Mouse (Mus musculus) liver, embryonic 16.5 days (tissue): ENCODE measurements around the gene Vps8. TPM values are rescaled to one million over a fixed set of nuclear protein-coding genes. Genes with fewer than 3 reads are reported as not detected.

ENCODE experiments used
- ATAC-seq: fragments of 200-750 bp; cut with Nextera tagmentation; 2 replicates; pipeline ENCODE4 v1.8.0; 2017; ENCODE audit warnings: low read depth, mild to moderate bottlenecking, moderate number of reproducible peaks, moderate library complexity
- H3K27ac ChIP-seq: fragments of 300-500 bp; sonication (generic); 2 replicates; pipeline ENCODE4 v1.5.1; 2014; ENCODE audit warnings: mild to moderate bottlenecking, low read length
- H3K27me3 ChIP-seq: fragments of 300-500 bp; sonication (generic); 2 replicates; pipeline ENCODE4 v1.6.1; 2014; ENCODE audit warnings: low read depth, low read length, mixed read lengths; ENCODE audit not compliant: control insufficient read depth, insufficient read depth
- H3K36me3 ChIP-seq: fragments of 300-500 bp; sonication (generic); 2 replicates; pipeline ENCODE4 v1.6.1; 2014; ENCODE audit warnings: mild to moderate bottlenecking; ENCODE audit not compliant: control insufficient read depth, insufficient read depth
- H3K4me1 ChIP-seq: fragments of 300-500 bp; sonication (generic); 2 replicates; pipeline ENCODE4 v1.6.1; 2014; ENCODE audit warnings: low read depth, low read length, mixed read lengths; ENCODE audit not compliant: control insufficient read depth
- H3K4me2 ChIP-seq: fragments of 300-500 bp; sonication (generic); 2 replicates; pipeline ENCODE4 v1.6.1; 2014; ENCODE audit warnings: low read depth, low read length, mixed read lengths
- H3K4me3 ChIP-seq: fragments of 300-500 bp; sonication (generic); 2 replicates; pipeline ENCODE4 v1.5.1; 2014; ENCODE audit warnings: low read depth, mild to moderate bottlenecking, low read length
- H3K9ac ChIP-seq: fragments of 300-500 bp; sonication (generic); 2 replicates; pipeline ENCODE4 v1.6.1; 2014; ENCODE audit warnings: low read depth, low read length
- H3K9me3 ChIP-seq: fragments of 300-500 bp; sonication (generic); replicated peaks from 2 replicates; pipeline ENCODE4 v1.6.1; 2016; ENCODE audit warnings: low read length; ENCODE audit not compliant: control insufficient read depth
- WGBS: fragments of 180-500 bp; shearing (Covaris S2); extraction: QIAGEN DNeasy Blood & Tissue Kit; methylation state at CpG from one replicate; pipeline ENCODE4 v1.1.7; 2014; ENCODE audit not compliant: insufficient replicate concordance; 5-methylcytosine and 5-hydroxymethylcytosine counted together
- polyA plus RNA-seq: library from polyadenylated mRNA; unstranded; fragments of >200 nt; fragmentation: Nextera tagmentation; extraction: Ambion mirVana; gene quantifications from 2 replicates; pipeline ENCODE4 v1.2.1, GENCODE M21; 2015

The Vps8 gene
- polyA plus RNA-seq, 1 experiment from 2014 or later = 7.6 TPM

DNA sequence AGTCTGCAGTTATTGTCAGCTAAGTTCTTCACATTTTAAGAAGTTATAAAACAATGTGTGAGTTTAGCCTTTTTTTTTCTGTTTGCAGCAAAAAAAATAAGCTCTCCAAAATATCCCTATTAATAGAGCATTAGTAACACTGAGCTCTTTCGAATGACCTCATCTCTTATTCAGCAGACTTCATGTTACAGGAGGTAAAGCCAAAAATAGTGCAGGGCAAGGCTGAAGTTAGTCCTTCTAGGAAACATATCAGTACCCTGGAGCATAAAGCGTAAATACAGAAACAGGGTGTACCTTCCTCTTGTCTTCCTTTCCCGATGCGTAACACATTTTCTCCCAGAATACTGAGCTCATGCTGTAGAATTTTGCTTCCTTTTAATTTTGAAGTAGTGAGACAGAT, 76.1 kb downstream of the Vps8 start:
- no peak overlapping the region for H3K27ac ChIP-seq
- whole genome bisulfite sequencing = 75% methylated on average over 4 of the region's 4 CpGs
- no peak overlapping the region for H3K4me3 ChIP-seq
- no peaks in the 10 kb centered on the region for H3K27me3 ChIP-seq
- ATAC-seq = no peak
- H3K4me1 ChIP-seq = no peaks in the 10 kb centered on the region; the same call in 1 of the 2 replicates
- no peaks in the 10 kb centered on the region for H3K36me3 ChIP-seq
- no peak overlapping the region for H3K9ac ChIP-seq
- H3K4me2 ChIP-seq = no peak overlapping the region
- no peaks in the 10 kb centered on the region for H3K9me3 ChIP-seq

DNA sequence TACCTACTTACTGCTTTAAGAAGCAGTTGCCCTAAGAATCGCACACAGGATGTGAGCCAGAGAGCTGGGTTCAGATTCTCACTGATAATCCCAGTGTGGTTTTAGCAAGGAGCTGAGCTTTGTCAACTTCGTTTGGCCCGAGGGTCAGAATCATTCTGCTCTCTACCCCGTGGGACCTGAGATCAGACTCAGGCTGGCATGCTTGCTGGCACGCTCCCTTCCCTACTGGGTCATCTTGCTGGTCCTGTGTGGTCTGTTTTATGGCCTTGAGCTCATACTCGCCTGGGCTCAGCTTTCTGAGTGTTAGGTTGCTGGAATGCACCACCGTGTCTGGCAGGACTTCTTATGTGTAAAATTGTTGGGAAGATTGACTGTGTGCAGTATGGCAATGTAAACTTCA, 76.7 kb downstream of the Vps8 start:
- WGBS = 63% methylated on average over 7 of the region's 7 CpGs
- Histone ChIP-seq H3K27me3 (no peaks in the 10 kb centered on the region), H3K4me2 (no peak overlapping the region), H3K4me3 (no peak overlapping the region), H3K27ac (no peak overlapping the region), H3K9ac (no peak overlapping the region), H3K4me1 (no peaks in the 10 kb centered on the region; the same call in 1 of the 2 replicates), H3K36me3 (no peaks in the 10 kb centered on the region), H3K9me3 (no peaks in the 10 kb centered on the region)
- no peak for ATAC-seq

DNA sequence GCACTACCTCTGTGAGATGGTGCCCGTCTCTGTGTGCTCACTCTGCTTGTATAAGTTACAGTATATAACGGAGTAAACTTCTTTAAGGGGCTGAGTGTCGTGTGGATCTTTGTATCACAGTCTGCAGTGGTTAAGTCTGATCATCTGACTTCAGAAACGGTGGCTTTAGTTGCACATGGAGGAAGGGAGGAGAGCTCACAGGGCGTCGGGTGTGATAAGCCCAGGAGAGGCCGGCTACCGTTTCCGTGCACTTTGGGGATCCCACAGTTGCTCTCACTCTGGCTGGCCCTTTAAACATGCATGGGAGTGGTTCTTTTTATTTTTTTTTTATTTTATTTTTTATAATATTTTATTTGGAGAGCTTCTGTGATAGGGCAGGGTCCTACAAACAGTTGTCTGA, 95.9 kb downstream of the Vps8 start:
- Histone ChIP-seq H3K27ac (no peak overlapping the region), H3K4me1 (no peaks in the 10 kb centered on the region; the same call in 1 of the 2 replicates), H3K4me2 (no peak overlapping the region), H3K4me3 (no peak overlapping the region), H3K9me3 (no peaks in the 10 kb centered on the region), H3K27me3 (no peaks in the 10 kb centered on the region), H3K9ac (no peak overlapping the region), H3K36me3 (no peaks in the 10 kb centered on the region)
- ATAC-seq = peak; percentile 83
- 39% methylated on average over 9 of the region's 9 CpGs for whole genome bisulfite sequencing

DNA sequence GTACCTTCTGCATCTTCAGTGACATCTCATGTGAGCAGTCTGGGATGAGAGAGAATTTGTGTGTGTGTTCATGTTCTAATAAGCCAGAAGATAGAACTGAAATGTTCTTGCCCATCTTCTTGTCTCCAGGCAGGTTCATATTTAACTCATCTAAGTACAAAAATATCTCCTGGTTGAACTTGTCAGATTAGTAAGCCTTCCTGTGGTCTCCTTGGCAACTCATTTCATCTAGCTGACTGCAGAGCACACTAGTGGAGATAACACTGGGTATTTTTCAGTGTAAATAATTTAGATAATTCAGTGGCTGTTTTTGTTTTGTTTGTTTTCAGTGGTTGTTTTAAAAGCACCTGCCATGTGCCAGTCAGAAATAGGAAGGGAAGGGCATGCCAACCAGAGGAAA, 96.9 kb downstream of the Vps8 start:
- no peaks in the 10 kb centered on the region for H3K36me3 ChIP-seq
- peak; percentile 77 for ATAC-seq
- no peaks in the 10 kb centered on the region for H3K9me3 ChIP-seq
- H3K4me2 ChIP-seq = no peak overlapping the region
- H3K4me1 ChIP-seq = no peaks in the 10 kb centered on the region; the same call in 1 of the 2 replicates
- H3K9ac ChIP-seq = no peak overlapping the region
- H3K4me3 ChIP-seq = no peak overlapping the region
- H3K27ac ChIP-seq = peak overlapping the region; percentile 41
- H3K27me3 ChIP-seq = no peaks in the 10 kb centered on the region

DNA sequence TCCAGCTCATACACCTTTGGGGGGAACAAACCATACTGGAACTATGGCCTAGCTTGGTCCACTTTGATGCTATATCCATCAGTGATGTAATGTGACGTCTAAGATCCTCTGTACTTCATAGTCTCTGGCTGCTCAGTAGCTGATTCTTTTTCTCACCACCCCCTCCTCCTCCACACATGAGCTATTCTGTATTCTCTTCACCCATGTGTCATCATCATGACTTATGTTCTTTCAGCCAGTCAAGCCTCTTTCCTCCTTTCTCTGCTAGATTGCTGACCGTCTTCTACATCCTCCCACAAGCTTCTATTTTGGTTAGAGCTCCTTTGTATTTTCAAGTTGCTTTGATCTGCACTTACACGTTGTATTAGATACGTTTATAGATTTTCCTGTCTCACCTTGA, 100.8 kb downstream of the Vps8 start:
- no peak overlapping the region for H3K4me3 ChIP-seq
- H3K4me1 ChIP-seq = no peaks in the 10 kb centered on the region; the same call in 1 of the 2 replicates
- H3K4me2 ChIP-seq = no peak overlapping the region
- H3K27ac ChIP-seq = no peak overlapping the region
- no peak for ATAC-seq
- no peaks in the 10 kb centered on the region for H3K9me3 ChIP-seq
- no peak overlapping the region for H3K9ac ChIP-seq
- no peaks in the 10 kb centered on the region for H3K27me3 ChIP-seq
- no peaks in the 10 kb centered on the region for H3K36me3 ChIP-seq
- WGBS = 66% methylated on average over 4 of the region's 4 CpGs

DNA sequence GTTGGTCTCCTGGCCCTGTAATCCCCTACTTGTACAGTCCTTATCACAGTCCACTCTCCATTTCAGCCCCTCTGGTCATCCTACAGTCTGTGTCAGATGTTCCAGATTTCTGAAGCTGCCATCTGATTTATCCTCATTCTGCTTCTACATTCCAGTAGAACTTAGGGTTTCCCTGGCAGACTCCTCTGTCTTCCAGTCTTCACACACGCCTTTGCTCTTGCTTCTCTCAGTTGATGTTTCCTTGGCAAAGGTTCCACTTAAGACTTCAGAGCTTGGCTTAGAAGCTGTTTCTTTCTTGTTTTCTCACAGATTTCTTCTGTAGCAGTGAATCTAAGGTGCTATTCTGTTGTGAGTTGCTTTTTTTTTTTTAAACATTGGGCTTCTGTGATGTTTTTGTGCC, 102.5 kb downstream of the Vps8 start:
- Histone ChIP-seq H3K27ac (no peak overlapping the region), H3K9me3 (no peaks in the 10 kb centered on the region), H3K4me2 (no peak overlapping the region), H3K4me3 (no peak overlapping the region), H3K9ac (no peak overlapping the region), H3K27me3 (no peaks in the 10 kb centered on the region), H3K4me1 (no peaks in the 10 kb centered on the region), H3K36me3 (no peaks in the 10 kb centered on the region)
- ATAC-seq = no peak
- 69% methylated on average over 1 of the region's 1 CpGs for WGBS

DNA sequence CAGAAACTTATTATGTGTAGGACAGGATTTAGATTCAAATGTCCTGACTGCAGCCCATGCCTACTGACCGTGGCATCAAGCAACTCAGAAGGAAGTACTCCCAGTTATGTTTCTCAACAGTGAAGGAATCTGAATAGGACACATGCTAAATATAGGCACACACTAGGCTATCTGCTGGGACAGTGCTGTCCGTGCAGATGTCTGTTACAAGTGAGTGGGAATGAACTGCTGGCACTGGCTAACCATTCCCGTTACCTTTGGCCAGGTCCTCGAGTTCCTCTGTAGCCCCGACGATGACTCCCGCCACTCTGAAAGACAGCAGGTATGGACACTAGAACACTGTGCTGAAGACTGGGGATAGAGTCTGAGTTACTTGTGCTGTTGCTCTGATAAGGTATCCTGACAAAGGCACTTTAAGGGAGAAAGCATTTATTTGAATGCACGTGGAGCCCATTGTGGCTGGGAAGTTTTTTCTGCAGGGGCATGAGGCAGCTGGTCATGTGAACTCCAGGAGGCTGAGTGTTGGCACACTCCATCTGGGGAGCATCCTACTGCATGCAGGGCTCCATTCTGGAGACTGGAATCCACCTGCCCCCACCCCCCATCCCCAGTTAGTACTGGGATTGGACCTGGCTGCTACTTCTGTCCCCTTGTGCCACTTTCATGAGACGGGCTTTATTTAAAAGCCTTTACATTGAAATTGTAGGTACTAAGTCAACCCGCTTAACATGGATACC, 104.5 kb downstream of the Vps8 start:
- H3K27me3 ChIP-seq = no peaks in the 10 kb centered on the region

DNA sequence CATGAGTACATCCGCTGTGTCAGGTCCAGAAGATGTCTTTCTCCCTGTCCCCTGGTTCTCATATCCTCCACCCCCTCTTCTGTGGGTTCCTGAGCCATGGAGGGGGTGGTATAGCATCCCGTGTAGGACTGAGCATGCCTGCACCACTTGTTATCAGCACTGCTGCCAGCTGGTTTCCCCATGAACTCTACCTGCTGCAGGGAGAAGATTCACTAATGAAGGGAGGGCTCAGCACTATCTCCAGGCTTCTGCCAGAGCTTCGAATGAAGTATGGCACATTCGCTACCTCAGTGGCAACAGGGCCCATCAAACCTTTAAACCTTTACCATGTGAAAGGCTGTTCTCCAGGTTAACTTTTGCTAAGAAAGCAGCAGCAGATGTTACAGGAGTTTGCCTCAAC, 110.6 kb downstream of the Vps8 start:
- no peaks in the 10 kb centered on the region for H3K27me3 ChIP-seq
- 50% methylated on average over 4 of the region's 4 CpGs for WGBS
- no peaks in the 10 kb centered on the region for H3K9me3 ChIP-seq
- H3K27ac ChIP-seq = no peak overlapping the region
- ATAC-seq = peak; percentile 71
- no peaks in the 10 kb centered on the region for H3K36me3 ChIP-seq
- H3K4me1 ChIP-seq = peaks cover 2% of the 10 kb centered on the region
- no peak overlapping the region for H3K4me3 ChIP-seq
- H3K9ac ChIP-seq = no peak overlapping the region
- H3K4me2 ChIP-seq = no peak overlapping the region

More for the DNA sequence above, 104.5 kb downstream of the Vps8 start:
- 74% methylated on average over 10 of the region's 10 CpGs for WGBS
- H3K27ac ChIP-seq = no peak overlapping the region
- no peak overlapping the region for H3K4me2 ChIP-seq
- ATAC-seq = no peak
- H3K9me3 ChIP-seq = no peaks in the 10 kb centered on the region
- no peak overlapping the region for H3K9ac ChIP-seq
- no peak overlapping the region for H3K4me3 ChIP-seq
- no peaks in the 10 kb centered on the region; the same call in 1 of the 2 replicates for H3K4me1 ChIP-seq
- no peaks in the 10 kb centered on the region for H3K36me3 ChIP-seq

DNA sequence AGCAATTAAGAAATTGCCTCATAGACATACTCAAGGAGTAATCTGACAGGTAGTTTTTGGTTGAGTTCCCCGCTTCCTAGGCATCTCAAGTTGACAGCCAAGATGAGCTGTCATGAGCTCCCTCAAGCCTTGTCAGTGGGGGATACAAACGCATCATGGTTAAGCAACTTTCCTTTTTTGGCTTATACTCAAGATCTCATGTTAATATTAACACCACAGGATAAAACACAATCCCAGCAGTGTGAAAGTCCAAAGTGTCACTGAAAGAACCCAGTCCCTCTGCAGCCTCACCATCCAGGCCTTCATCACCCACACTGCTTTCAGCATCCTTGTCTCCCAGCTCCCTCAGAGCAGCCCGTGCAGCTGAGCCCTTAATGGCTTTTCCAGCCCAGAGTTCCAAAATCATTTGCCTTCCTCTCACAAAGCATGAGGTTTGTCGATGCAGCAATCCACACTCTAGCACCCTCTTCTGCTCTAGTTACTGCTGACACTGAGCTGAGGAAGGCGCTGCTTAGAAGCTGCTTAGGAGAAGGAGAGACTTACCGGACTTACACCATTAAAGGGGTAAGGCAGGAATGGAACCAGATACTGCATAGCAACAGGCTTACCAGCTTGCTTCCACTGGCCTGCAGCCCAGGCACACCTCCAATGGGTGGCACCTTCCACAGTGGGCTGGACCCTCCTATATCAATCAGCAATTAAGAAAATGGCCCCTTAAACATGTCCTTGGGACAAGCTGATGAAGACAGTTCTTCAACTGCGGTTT, 113.5 kb downstream of the Vps8 start:
- no peaks in the 10 kb centered on the region for H3K9me3 ChIP-seq
- ATAC-seq = peak; percentile 62; the same call in 1 of the 2 replicates
- no peak overlapping the region for H3K9ac ChIP-seq
- H3K4me2 ChIP-seq = no peak overlapping the region
- whole genome bisulfite sequencing = 76% methylated on average over 7 of the region's 7 CpGs
- no peaks in the 10 kb centered on the region for H3K36me3 ChIP-seq
- no peak overlapping the region for H3K4me3 ChIP-seq
- no peak overlapping the region for H3K27ac ChIP-seq
- H3K27me3 ChIP-seq = no peaks in the 10 kb centered on the region
- peaks cover 2% of the 10 kb centered on the region for H3K4me1 ChIP-seq
